21 mouse cellular contexts compared by ENCODE assay signal in genomic region chr19:32620859-32621445, GRCm38 (mm10). TPM values are rescaled to one million over a fixed set of nuclear protein-coding genes. Genes with fewer than 3 reads are reported as not detected.
DNase-seq lines count a peak whose midpoint lies in the region; ATAC-seq and TF ChIP-seq lines count a peak whose summit lies in the region.
"Had no signal": no experiment of that assay in that cellular context is flagged by ENCODE, and none has a peak within 500 bp of the region (broad histone marks: within the 10 kb centered on the region; RNA-seq: fewer than 3 reads in every experiment).

No protein-coding gene starts in this region.

- no peaks in the 10 kb centered on the region for H3K4me1 ChIP-seq in ES-Bruce4 (ENCODE audit: control insufficient read depth, insufficient read depth, low read length)
- peaks cover 22% of the 10 kb centered on the region for H3K4me1 ChIP-seq in thymus, adult 2 months (replicated peaks; ENCODE audit: control insufficient read depth, insufficient read depth, low read length)
- H3K4me1 ChIP-seq in lung, postnatal 0 days (ENCODE audit: insufficient read depth, low read depth, low read length) = no peaks in the 10 kb centered on the region
- H3K4me1 ChIP-seq: embryonic facial prominence, embryonic 15.5 days; hindbrain, embryonic 12.5 days; intestine, embryonic 15.5 days; midbrain, embryonic 10.5 days had no signal

- intact Hi-C loops in left cerebral cortex, postnatal 36 days (cut with DNase I) = no loop called here

- no peak for TF ChIP-seq POLR2A in ES-Bruce4 (IDR thresholded peaks at IDR 0.05; ENCODE audit: insufficient read depth, low read length)
- TF ChIP-seq POLR2A in thymus, adult 2 months (IDR thresholded peaks at IDR 0.05; ENCODE audit: control insufficient read depth, extremely low read depth, insufficient read depth, low read length, poor library complexity) = no peak

- WGBS in thymus, adult 2 months = 22% methylated on average over 15 of the region's 15 CpGs
- 76% methylated on average over 15 of the region's 15 CpGs for WGBS in lung, postnatal 0 days

- H3K27ac ChIP-seq in layer of hippocampus, adult 2 months = peak overlapping the region; percentile 72
- H3K27ac ChIP-seq in ES-Bruce4 (ENCODE audit: insufficient read depth, low read length) = no peak overlapping the region
- H3K27ac ChIP-seq in thymus, adult 2 months (ENCODE audit: control insufficient read depth, insufficient read depth, low read length) = peak overlapping the region; percentile 83
- no peak overlapping the region for H3K27ac ChIP-seq in lung, postnatal 0 days (ENCODE audit: low read length)
- H3K27ac ChIP-seq: embryonic facial prominence, embryonic 15.5 days; gastrocnemius, adult 2 months; hindbrain, embryonic 12.5 days; intestine, embryonic 15.5 days; liver, embryonic 12.5 days; midbrain, embryonic 10.5 days had no signal

- no peak for TF ChIP-seq EP300 in ES-Bruce4 (IDR thresholded peaks at IDR 0.05; ENCODE audit: insufficient read depth, low read depth, low read length)
- TF ChIP-seq EP300 in lung, postnatal 0 days (IDR thresholded peaks at IDR 0.05) = no peak

- no peak overlapping the region for H3K4me2 ChIP-seq in lung, postnatal 0 days (replicated peaks; ENCODE audit: low read depth, low read length)
- H3K4me2 ChIP-seq: embryonic facial prominence, embryonic 15.5 days; heart, embryonic 11.5 days; hindbrain, embryonic 12.5 days; intestine, embryonic 15.5 days; liver, embryonic 12.5 days; lung, embryonic 14.5 days had no signal

- H3K9me3 ChIP-seq in ES-Bruce4 (replicated peaks; ENCODE audit: control insufficient read depth, insufficient read depth, low read length, poor library complexity, severe bottlenecking) = no peaks in the 10 kb centered on the region
- no peaks in the 10 kb centered on the region for H3K9me3 ChIP-seq in lung, postnatal 0 days (ENCODE audit: low read length)
- H3K9me3 ChIP-seq: embryonic facial prominence, embryonic 15.5 days; hindbrain, embryonic 12.5 days; intestine, embryonic 15.5 days; liver, embryonic 12.5 days; midbrain, embryonic 10.5 days had no signal

- H3K4me3 ChIP-seq in layer of hippocampus, adult 2 months = no peak overlapping the region; the same call in 1 of the 2 replicates
- H3K4me3 ChIP-seq in ES-Bruce4 (ENCODE audit: low read depth, low read length) = peak overlapping the region; percentile 26; the same call in 1 of the 2 replicates
- H3K4me3 ChIP-seq in thymus, adult 2 months (ENCODE audit: control insufficient read depth, insufficient read depth, low read length) = peak overlapping the region; percentile 41
- no peak overlapping the region for H3K4me3 ChIP-seq in lung, postnatal 0 days (ENCODE audit: low read depth, low read length)
- H3K4me3 ChIP-seq: embryonic facial prominence, embryonic 15.5 days; gastrocnemius, adult 2 months; hindbrain, embryonic 12.5 days; intestine, embryonic 15.5 days; liver, embryonic 12.5 days; midbrain, embryonic 10.5 days had no signal

- H3K27me3 ChIP-seq in ES-Bruce4 (ENCODE audit: control insufficient read depth, insufficient read depth, low read length, poor library complexity, severe bottlenecking) = no peaks in the 10 kb centered on the region
- no peaks in the 10 kb centered on the region for H3K27me3 ChIP-seq in thymus, adult 2 months (ENCODE audit: control insufficient read depth, insufficient read depth, low read length)
- no peaks in the 10 kb centered on the region for H3K27me3 ChIP-seq in lung, postnatal 0 days (replicated peaks; ENCODE audit: insufficient read depth, low read length)
- H3K27me3 ChIP-seq: embryonic facial prominence, embryonic 15.5 days; hindbrain, embryonic 12.5 days; intestine, embryonic 15.5 days; liver, embryonic 12.5 days had no signal

- no peak for DNase-seq in layer of hippocampus, adult 2 months (ENCODE audit: low spot score in 2 of 2)
- no peak for DNase-seq in layer of hippocampus, postnatal 36 days
- peak; percentile 64 for DNase-seq in thymus, adult 2 months
- DNase-seq in lung, postnatal 0 days (ENCODE audit: low spot score) = no peak
- no peak for DNase-seq in left cerebral cortex, postnatal 36 days (ENCODE audit: low spot score in 2 of 2)
- DNase-seq: cerebellum, adult 2 months; cerebellum, postnatal 36 days; gastrocnemius, adult 2 months; heart, postnatal 10 days; left cerebral cortex, postnatal 4 days; lung, embryonic 14.5 days; lung, postnatal 4 days had no signal

- no peak for TF ChIP-seq CTCF in layer of hippocampus, adult 2 months (conservative IDR thresholded peaks at IDR 0.05)
- no peak for TF ChIP-seq CTCF in ES-Bruce4 (IDR thresholded peaks at IDR 0.05; ENCODE audit: low read depth, low read length)
- no peak for TF ChIP-seq CTCF in thymus, adult 2 months (IDR thresholded peaks at IDR 0.05; ENCODE audit: borderline replicate concordance, control insufficient read depth, extremely low read depth, insufficient read depth, low read length, poor library complexity)
- no peak for TF ChIP-seq CTCF in lung, postnatal 0 days (IDR thresholded peaks at IDR 0.05)

- no peak for ATAC-seq in cerebellum, adult (ENCODE audit: insufficient number of reproducible peaks, low FRiP score, low TSS enrichment)
- no peak for ATAC-seq in lung, postnatal 0 days
- ATAC-seq: forebrain, embryonic 16.5 days; intestine, embryonic 15.5 days; liver, embryonic 12.5 days had no signal

- H3K9ac ChIP-seq in ES-Bruce4 (ENCODE audit: low read depth, poor library complexity, severe bottlenecking) = peak overlapping the region; percentile 56; the same call in 1 of the 2 replicates
- H3K9ac ChIP-seq in lung, postnatal 0 days (replicated peaks; ENCODE audit: low read depth) = no peak overlapping the region
- H3K9ac ChIP-seq: embryonic facial prominence, embryonic 15.5 days; hindbrain, embryonic 12.5 days; intestine, embryonic 15.5 days; liver, embryonic 12.5 days; lung, embryonic 14.5 days had no signal

- no peaks in the 10 kb centered on the region for H3K36me3 ChIP-seq in ES-Bruce4 (ENCODE audit: control insufficient read depth, insufficient read depth, low read length, poor library complexity, severe bottlenecking)
- H3K36me3 ChIP-seq in thymus, adult 2 months (ENCODE audit: control insufficient read depth, insufficient read depth, low read length) = no peaks in the 10 kb centered on the region
- H3K36me3 ChIP-seq in lung, postnatal 0 days (ENCODE audit: insufficient read depth, low read length) = no peaks in the 10 kb centered on the region
- H3K36me3 ChIP-seq: embryonic facial prominence, embryonic 15.5 days; hindbrain, embryonic 12.5 days; intestine, embryonic 15.5 days; liver, embryonic 12.5 days; midbrain, embryonic 10.5 days had no signal

RNA-seq across cellular contexts. Expression of gene Papss2, which starts 25.4 kb away (rescaled TPM):
- total RNA-seq in layer of hippocampus, adult 2 months (2021) = 10 to 100 TPM; 14.7 to 15.1 TPM
- total RNA-seq in layer of hippocampus, postnatal 36 days (2021) = 10 to 100 TPM; 11.0 to 12.1 TPM
- polyA plus RNA-seq in ES-Bruce4 (2011; ENCODE audit: insufficient read depth, insufficient read length, low read depth, missing spikeins) = 4.1 and 4.2 TPM in 2 replicates
- 5.7 and 6.5 TPM in 2 replicates for polyA plus RNA-seq in thymus, adult 2 months (2012; rRNA removed)
- polyA plus RNA-seq in lung, postnatal 0 days (2015; fragmentation: Nextera tagmentation; extraction: Ambion mirVana) = 2.9 and 3.9 TPM in 2 replicates
- total RNA-seq in left cerebral cortex, postnatal 36 days (2021) = 1 to 10 TPM; 7.7 to 8.0 TPM

Comparison
In these comparisons a context has a peak if more than half of its experiments do, and no peak if none do; other contexts are left out.
1. H3K27ac ChIP-seq: peak in layer of hippocampus, adult 2 months (single experiment) and thymus, adult 2 months (single experiment); none in ES-Bruce4 (single experiment) and lung, postnatal 0 days (single experiment).
2. H3K4me3 ChIP-seq: peak in ES-Bruce4 (single experiment) and thymus, adult 2 months (single experiment); none in layer of hippocampus, adult 2 months (single experiment) and lung, postnatal 0 days (single experiment).